Mouse (Mus musculus): ENCODE results near the gene Fam76a. TPM values are rescaled to one million over a fixed set of nuclear protein-coding genes. Genes with fewer than 3 reads are reported as not detected.

Fam76a gene
- polyA plus RNA-seq, 1 experiment from 2014 or later = 25.8 TPM

- H3K4me1 ChIP-seq (replicated peaks) = peaks cover 16% of the 10 kb centered on the region
- peak overlapping the region; percentile 91 for H3K4me2 ChIP-seq
- no peak; the same call in 1 of the 2 replicates for ATAC-seq (ENCODE audit: insufficient number of reproducible peaks, insufficient read depth, low FRiP score, low TSS enrichment, low read depth)
- peaks cover 18% of the 10 kb centered on the region for H3K36me3 ChIP-seq
- peak overlapping the region; percentile 84 for H3K27ac ChIP-seq
- H3K27me3 ChIP-seq = no peaks in the 10 kb centered on the region
- no peaks in the 10 kb centered on the region for H3K9me3 ChIP-seq
- WGBS = 1% methylated on average over 21 of the region's 21 CpGs
- peak overlapping the region; percentile 93 for H3K9ac ChIP-seq (replicated peaks)
- H3K4me3 ChIP-seq (replicated peaks) = peak overlapping the region; percentile 96
Measured at GRCm38 (mm10) chr4:132883561-132884063, 38.7 kb downstream of the Fam76a start.

DNA sequence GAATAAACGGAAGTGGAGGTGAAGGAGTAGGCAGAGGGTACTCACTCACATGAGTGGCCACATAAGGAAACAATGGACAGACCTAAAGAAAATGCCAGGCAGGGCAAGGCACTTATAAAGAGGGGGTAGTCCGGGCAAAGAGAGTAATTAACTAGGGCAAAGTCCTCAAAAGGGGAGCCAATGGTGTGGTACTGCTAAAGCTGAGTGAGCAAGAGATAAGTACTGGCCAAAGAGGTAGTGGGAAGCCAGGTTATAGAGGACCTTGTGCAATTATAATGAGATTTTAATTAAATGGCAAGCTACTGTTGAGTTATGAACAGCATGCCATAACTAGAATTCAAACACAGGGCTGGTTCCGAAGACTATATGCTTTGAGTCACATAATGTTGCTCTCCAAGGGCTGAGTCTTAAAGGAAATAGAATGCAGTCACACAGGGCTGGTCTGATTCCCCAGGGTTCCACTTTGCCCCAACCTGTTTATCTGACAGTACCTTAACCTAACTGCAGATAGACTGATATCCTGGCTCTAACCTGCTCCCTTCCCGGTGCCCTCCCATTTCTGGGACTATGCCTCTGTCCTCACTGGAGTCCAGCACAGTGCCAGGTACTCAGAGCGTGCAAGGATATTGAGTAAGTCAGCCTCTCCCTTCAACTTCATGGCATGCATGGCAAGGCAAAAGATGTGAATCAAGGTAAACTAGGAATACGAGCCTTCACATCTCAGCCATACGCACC lies 47.8 kb downstream of the Fam76a start:
- WGBS = 92% methylated on average over 7 of the region's 7 CpGs
- no peaks in the 10 kb centered on the region for H3K4me1 ChIP-seq (replicated peaks)
- peaks cover 29% of the 10 kb centered on the region for H3K36me3 ChIP-seq
- H3K27ac ChIP-seq = no peak overlapping the region
- H3K4me3 ChIP-seq (replicated peaks) = no peak overlapping the region
- no peak overlapping the region for H3K4me2 ChIP-seq
- no peaks in the 10 kb centered on the region for H3K9me3 ChIP-seq
- 0 out of 2 replicates have a peak overlapping the region, but pooled peaks have one; percentile 23 for H3K9ac ChIP-seq (replicated peaks)
- no peaks in the 10 kb centered on the region for H3K27me3 ChIP-seq
- no peak for ATAC-seq (ENCODE audit: insufficient number of reproducible peaks, insufficient read depth, low FRiP score, low TSS enrichment, low read depth)

DNA sequence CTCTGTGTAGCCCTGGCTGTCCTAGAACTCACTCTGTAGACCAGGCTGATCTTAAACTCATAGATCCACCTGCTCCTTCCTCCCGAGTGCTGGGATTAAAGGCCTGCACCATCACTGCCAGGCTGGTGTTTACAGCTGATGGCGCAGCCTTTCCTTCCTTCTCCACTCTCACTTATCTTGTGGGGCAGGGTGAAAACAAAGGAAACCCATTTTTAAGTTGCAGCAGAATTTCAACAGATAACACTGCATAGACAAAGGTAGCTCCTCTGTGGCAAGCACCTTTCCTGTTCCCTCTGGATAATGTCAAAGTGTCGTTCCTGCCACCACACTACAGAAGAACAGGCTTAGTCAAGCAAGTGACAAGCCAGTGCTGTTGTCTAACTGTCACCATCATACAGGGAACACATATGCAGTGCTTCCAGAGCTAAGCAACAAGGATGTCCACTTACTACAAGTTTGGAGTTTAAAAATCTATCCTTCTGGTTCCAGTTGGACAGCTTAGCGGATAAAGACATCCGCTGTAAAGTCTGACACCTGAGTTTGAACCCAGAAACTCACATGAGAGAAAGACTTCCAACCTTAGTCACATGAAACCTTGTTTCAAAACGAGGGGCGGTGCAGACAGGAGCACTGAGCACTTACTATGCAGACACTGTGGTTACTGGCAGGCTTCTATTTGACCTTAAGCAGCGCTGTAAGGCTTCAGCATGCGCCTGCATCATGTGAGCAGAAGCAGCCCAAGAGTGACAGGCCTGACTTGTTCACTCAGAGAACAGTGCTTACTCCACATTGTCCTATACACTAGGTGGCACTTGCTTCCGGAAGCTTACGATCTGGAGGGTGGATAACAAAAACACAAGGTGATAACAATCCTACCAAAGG lies 48.6 kb downstream of the Fam76a start:
- no peak overlapping the region for H3K4me2 ChIP-seq
- H3K27me3 ChIP-seq = no peaks in the 10 kb centered on the region
- H3K36me3 ChIP-seq = peaks cover 33% of the 10 kb centered on the region
- no peaks in the 10 kb centered on the region for H3K9me3 ChIP-seq
- H3K9ac ChIP-seq (replicated peaks) = 0 out of 2 replicates have a peak overlapping the region, but pooled peaks have one; percentile 23
- no peak for ATAC-seq (ENCODE audit: insufficient number of reproducible peaks, insufficient read depth, low FRiP score, low TSS enrichment, low read depth)
- WGBS = 90% methylated on average over 11 of the region's 11 CpGs
- H3K27ac ChIP-seq = no peak overlapping the region
- H3K4me1 ChIP-seq (replicated peaks) = no peaks in the 10 kb centered on the region
- no peak overlapping the region for H3K4me3 ChIP-seq (replicated peaks)

DNA sequence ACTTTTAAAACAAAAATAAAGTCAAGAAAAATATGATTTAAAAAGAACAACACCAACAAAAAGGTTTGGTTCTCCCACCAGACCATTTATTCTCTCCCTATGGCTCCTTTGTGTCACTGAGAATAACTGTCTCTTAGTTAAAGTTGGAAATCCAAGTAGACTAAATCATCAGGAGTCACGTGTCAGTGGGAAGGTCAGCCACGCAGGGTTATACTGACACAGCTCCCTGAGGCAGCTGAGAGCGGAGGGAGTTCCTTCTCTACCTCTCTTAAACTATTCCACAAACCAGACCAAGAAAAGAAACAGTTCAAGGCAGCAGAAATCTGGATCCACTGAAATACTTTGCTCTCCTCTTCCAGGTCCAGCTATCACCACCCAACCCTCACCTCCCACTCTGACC lies 51.2 kb downstream of the Fam76a start:
- WGBS = 88% methylated on average over 3 of the region's 3 CpGs
- no peak overlapping the region for H3K9ac ChIP-seq (replicated peaks)
- ATAC-seq (ENCODE audit: insufficient number of reproducible peaks, insufficient read depth, low FRiP score, low TSS enrichment, low read depth) = no peak
- H3K36me3 ChIP-seq = peaks cover 52% of the 10 kb centered on the region
- H3K9me3 ChIP-seq = no peaks in the 10 kb centered on the region
- H3K4me1 ChIP-seq (replicated peaks) = no peaks in the 10 kb centered on the region
- H3K27ac ChIP-seq = no peak overlapping the region
- H3K27me3 ChIP-seq = no peaks in the 10 kb centered on the region
- H3K4me3 ChIP-seq (replicated peaks) = no peak overlapping the region
- H3K4me2 ChIP-seq = no peak overlapping the region

DNA sequence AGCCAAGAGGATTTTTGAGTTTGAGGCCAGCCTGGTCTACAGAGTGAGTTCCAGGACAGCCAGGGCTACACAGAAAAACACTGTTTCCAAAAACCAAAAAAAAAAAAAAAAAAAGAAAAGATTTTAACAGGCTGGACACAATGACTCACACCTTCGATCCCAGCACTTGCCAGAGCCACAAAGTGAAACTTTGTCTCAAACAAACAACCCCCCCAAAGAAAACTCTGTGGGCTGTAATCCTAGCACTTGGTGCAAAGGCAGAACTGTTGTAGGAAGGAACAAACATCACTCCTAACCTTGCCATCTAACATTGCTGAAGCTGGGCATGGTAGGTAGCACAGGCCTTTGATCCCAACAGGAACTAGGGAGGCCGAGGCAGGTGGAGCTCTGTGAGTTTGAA lies 57.5 kb downstream of the Fam76a start:
- no peak overlapping the region for H3K4me2 ChIP-seq
- no peaks in the 10 kb centered on the region for H3K4me1 ChIP-seq (replicated peaks)
- H3K36me3 ChIP-seq = peaks cover 87% of the 10 kb centered on the region
- no peak overlapping the region for H3K27ac ChIP-seq
- 87% methylated on average over 2 of the region's 2 CpGs for WGBS
- H3K9ac ChIP-seq (replicated peaks) = no peak overlapping the region
- no peak for ATAC-seq (ENCODE audit: insufficient number of reproducible peaks, insufficient read depth, low FRiP score, low TSS enrichment, low read depth)
- no peaks in the 10 kb centered on the region for H3K9me3 ChIP-seq
- no peaks in the 10 kb centered on the region for H3K27me3 ChIP-seq
- no peak overlapping the region for H3K4me3 ChIP-seq (replicated peaks)

- Histone ChIP-seq H3K36me3 (peaks cover 86% of the 10 kb centered on the region), H3K4me3 (replicated peaks) (no peak overlapping the region), H3K9ac (replicated peaks) (no peak overlapping the region), H3K4me2 (no peak overlapping the region), H3K9me3 (no peaks in the 10 kb centered on the region), H3K4me1 (replicated peaks) (no peaks in the 10 kb centered on the region), H3K27ac (no peak overlapping the region), H3K27me3 (no peaks in the 10 kb centered on the region)
- no peak for ATAC-seq (ENCODE audit: insufficient number of reproducible peaks, insufficient read depth, low FRiP score, low TSS enrichment, low read depth)
- 92% methylated on average over 13 of the region's 13 CpGs for WGBS
Measured at GRCm38 (mm10) chr4:132863012-132863411, 59.3 kb downstream of the Fam76a start.

DNA sequence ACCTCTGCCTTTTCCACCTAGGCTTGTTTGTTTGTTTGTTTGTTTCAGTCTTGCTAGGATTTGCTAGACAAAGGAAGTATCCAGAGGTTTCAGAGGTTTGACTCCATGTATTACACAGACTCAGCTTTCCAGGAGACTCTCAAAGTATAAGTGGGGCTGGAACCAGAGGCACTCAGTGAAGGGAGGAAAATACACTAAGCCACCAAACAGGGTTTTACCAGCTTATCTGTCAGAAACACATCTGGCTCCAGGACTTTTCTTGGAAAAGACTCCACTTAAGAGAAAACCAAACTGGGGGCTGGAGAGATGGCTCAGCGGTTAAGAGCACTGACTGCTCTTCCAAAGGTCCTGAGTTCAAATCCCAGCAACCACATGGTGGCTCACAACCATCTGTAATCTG lies 61.5 kb downstream of the Fam76a start:
- Histone ChIP-seq H3K27ac (no peak overlapping the region), H3K27me3 (no peaks in the 10 kb centered on the region), H3K36me3 (peaks cover 86% of the 10 kb centered on the region), H3K4me1 (replicated peaks) (no peaks in the 10 kb centered on the region), H3K9ac (replicated peaks) (no peak overlapping the region), H3K4me3 (replicated peaks) (no peak overlapping the region), H3K4me2 (no peak overlapping the region), H3K9me3 (no peaks in the 10 kb centered on the region)
- no peak for ATAC-seq (ENCODE audit: insufficient number of reproducible peaks, insufficient read depth, low FRiP score, low TSS enrichment, low read depth)
- 93% methylated on average over 1 of the region's 1 CpGs for WGBS

Other genes starting within 250 kb of the Fam76a start
- gene Xkr8, start 190.0 kb downstream of the Fam76a start, polyA plus RNA-seq (2016; fragmentation: Nextera tagmentation; extraction: Ambion mirVana) = 4.3 and 5.0 TPM in 2 replicates
- 5.8 and 6.4 TPM in 2 replicates for gene Smpdl3b, start 165.3 kb downstream of the Fam76a start, polyA plus RNA-seq (2016; fragmentation: Nextera tagmentation; extraction: Ambion mirVana)
- gene Rpa2, start 154.2 kb downstream of the Fam76a start, polyA plus RNA-seq (2016; fragmentation: Nextera tagmentation; extraction: Ambion mirVana) = 146 and 156 TPM in 2 replicates
- 0.24 and 0.69 TPM in 2 replicates for gene Themis2, start 126.2 kb downstream of the Fam76a start, polyA plus RNA-seq (2016; fragmentation: Nextera tagmentation; extraction: Ambion mirVana)
- gene Ppp1r8, start 79.4 kb downstream of the Fam76a start, polyA plus RNA-seq (2016; fragmentation: Nextera tagmentation; extraction: Ambion mirVana) = 62.1 and 68.5 TPM in 2 replicates
- 61.1 and 62.8 TPM in 2 replicates for gene Stx12, start 38.0 kb downstream of the Fam76a start, polyA plus RNA-seq (2016; fragmentation: Nextera tagmentation; extraction: Ambion mirVana)
- 0.26 and 0.36 TPM in 2 replicates for gene Fgr, start 51.5 kb upstream of the Fam76a start, polyA plus RNA-seq (2016; fragmentation: Nextera tagmentation; extraction: Ambion mirVana)
- gene Ahdc1, start 88.7 kb upstream of the Fam76a start, polyA plus RNA-seq (2016; fragmentation: Nextera tagmentation; extraction: Ambion mirVana) = 13.2 and 14.5 TPM in 2 replicates
- 73.8 and 81.6 TPM in 2 replicates for gene Wasf2, start 207.9 kb upstream of the Fam76a start, polyA plus RNA-seq (2016; fragmentation: Nextera tagmentation; extraction: Ambion mirVana)